Mouse (Mus musculus) kidney, embryonic 15.5 days (tissue): ENCODE results near the gene Pradc1. TPM values are rescaled to one million over a fixed set of nuclear protein-coding genes. Genes with fewer than 3 reads are reported as not detected.
A peak's percentile ranks its signal among the peaks of the same experiment; 100 is the strongest.

Experiments
- ATAC-seq: fragments of 200-750 bp; cut with Nextera tagmentation; replicated peaks from 2 replicates; pipeline ENCODE4 v1.8.0; 2017; ENCODE audit warnings: moderate TSS enrichment; ENCODE audit not compliant: low FRiP score
- H3K27ac ChIP-seq: fragments of 300-500 bp; sonication (generic); 2 replicates; pipeline ENCODE4 v1.5.1; 2015; ENCODE audit warnings: mild to moderate bottlenecking, inconsistent platforms
- H3K27me3 ChIP-seq: fragments of 300-500 bp; sonication (generic); 2 replicates; pipeline ENCODE4 v1.6.1; 2015; ENCODE audit warnings: inconsistent platforms
- H3K36me3 ChIP-seq: fragments of 300-500 bp; sonication (generic); 2 replicates; pipeline ENCODE4 v1.6.1; 2015; ENCODE audit warnings: inconsistent platforms
- H3K4me1 ChIP-seq: fragments of 300-500 bp; sonication (generic); 2 replicates; pipeline ENCODE4 v1.6.1; 2015; ENCODE audit warnings: inconsistent platforms
- H3K4me2 ChIP-seq: fragments of 300-500 bp; sonication (generic); 2 replicates; pipeline ENCODE4 v1.6.1; 2015; ENCODE audit warnings: moderate library complexity, mild to moderate bottlenecking, inconsistent platforms
- H3K4me3 ChIP-seq: fragments of 300-500 bp; sonication (generic); replicated peaks from 2 replicates; pipeline ENCODE4 v1.5.1; 2015; ENCODE audit warnings: mild to moderate bottlenecking, inconsistent platforms
- H3K9ac ChIP-seq: fragments of 300-500 bp; sonication (generic); 2 replicates; pipeline ENCODE4 v1.6.1; 2015; ENCODE audit warnings: mild to moderate bottlenecking, inconsistent platforms
- H3K9me3 ChIP-seq: fragments of 300-500 bp; sonication (generic); replicated peaks from 2 replicates; pipeline ENCODE4 v1.6.1; 2016; ENCODE audit warnings: inconsistent platforms
- WGBS: fragments of 180-500 bp; shearing (Covaris S2); methylation state at CpG from one replicate; pipeline ENCODE4 v1.1.7; 2015; ENCODE audit warnings: mixed read lengths; 5-methylcytosine and 5-hydroxymethylcytosine counted together
- polyA plus RNA-seq: library from polyadenylated mRNA; unstranded; fragments of >200 nt; fragmentation: Nextera tagmentation; extraction: Ambion mirVana; gene quantifications from 2 replicates; pipeline ENCODE4 v1.2.1, GENCODE M21; 2015

Gene Pradc1
- polyA plus RNA-seq, 1 experiment from 2014 or later, result 38.3 TPM

GRCm38 (mm10) chr6:85419150-85419549 lies 32.6 kb downstream of the Pradc1 start:
- H3K27ac ChIP-seq, result no peak overlapping the region
- H3K4me1 ChIP-seq, result peaks cover 7% of the 10 kb centered on the region; the same call in 1 of the 2 replicates
- WGBS, result 83% methylated on average over 2 of the region's 2 CpGs
- no peak overlapping the region for H3K4me3 ChIP-seq
- no peak overlapping the region for H3K9ac ChIP-seq
- ATAC-seq, result no peak
- H3K9me3 ChIP-seq, result no peaks in the 10 kb centered on the region
- H3K4me2 ChIP-seq, result no peak overlapping the region
- H3K36me3 ChIP-seq, result no peaks in the 10 kb centered on the region
- peaks cover 20% of the 10 kb centered on the region for H3K27me3 ChIP-seq

GRCm38 (mm10) chr6:85415829-85416228 lies 35.9 kb downstream of the Pradc1 start:
- Histone ChIP-seq H3K4me1 (no peaks in the 10 kb centered on the region), H3K27me3 (0 out of 2 replicates have a peak, but pooled peaks cover 6% of the 10 kb centered on the region), H3K27ac (no peak overlapping the region), H3K4me3 (no peak overlapping the region), H3K36me3 (no peaks in the 10 kb centered on the region), H3K4me2 (no peak overlapping the region), H3K9me3 (no peaks in the 10 kb centered on the region), H3K9ac (no peak overlapping the region)
- ATAC-seq, result no peak
- WGBS, result 56% methylated on average over 3 of the region's 3 CpGs

GRCm38 (mm10) chr6:85410771-85411273 lies 40.9 kb downstream of the Pradc1 start:
- Histone ChIP-seq H3K4me3 (peak overlapping the region; percentile 19; the same call in 1 of the 2 replicates), H3K27ac (no peak overlapping the region), H3K9me3 (no peaks in the 10 kb centered on the region), H3K4me2 (peak overlapping the region; percentile 40; the same call in 1 of the 2 replicates), H3K36me3 (no peaks in the 10 kb centered on the region), H3K4me1 (peaks cover 8% of the 10 kb centered on the region), H3K27me3 (peaks cover 53% of the 10 kb centered on the region), H3K9ac (no peak overlapping the region)
- WGBS, result 11% methylated on average over 13 of the region's 13 CpGs
- ATAC-seq, result peak; percentile 87

DNA sequence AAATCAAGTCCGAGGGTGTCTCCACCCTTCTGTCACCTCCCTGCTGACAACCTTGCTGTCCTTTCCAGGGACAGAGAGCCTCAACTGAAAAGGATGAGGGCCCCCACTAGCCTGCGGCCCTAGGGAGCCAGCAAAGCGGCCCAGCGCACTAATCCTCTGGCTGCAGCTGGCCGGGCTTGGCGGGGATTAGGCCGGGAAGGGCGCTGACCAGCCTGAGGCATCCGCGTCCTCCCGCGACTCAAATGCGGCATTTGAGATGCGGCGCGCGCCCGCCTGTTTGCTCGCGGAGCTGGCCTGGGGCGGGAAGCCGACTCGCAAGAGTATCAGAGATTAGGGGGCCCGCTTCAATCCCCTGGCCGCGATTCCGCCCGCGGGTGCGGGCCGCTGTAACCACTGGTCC lies 42.8 kb downstream of the Pradc1 start:
- H3K9ac ChIP-seq, result peak overlapping the region; percentile 38; the same call in 1 of the 2 replicates
- H3K4me3 ChIP-seq, result peak overlapping the region; percentile 32
- 2% methylated on average over 31 of the region's 31 CpGs for WGBS
- peak overlapping the region; percentile 50 for H3K4me2 ChIP-seq
- peaks cover 8% of the 10 kb centered on the region for H3K4me1 ChIP-seq
- H3K36me3 ChIP-seq, result no peaks in the 10 kb centered on the region
- ATAC-seq, result no peak
- H3K9me3 ChIP-seq, result no peaks in the 10 kb centered on the region
- H3K27ac ChIP-seq, result no peak overlapping the region
- H3K27me3 ChIP-seq, result peaks cover 51% of the 10 kb centered on the region

DNA sequence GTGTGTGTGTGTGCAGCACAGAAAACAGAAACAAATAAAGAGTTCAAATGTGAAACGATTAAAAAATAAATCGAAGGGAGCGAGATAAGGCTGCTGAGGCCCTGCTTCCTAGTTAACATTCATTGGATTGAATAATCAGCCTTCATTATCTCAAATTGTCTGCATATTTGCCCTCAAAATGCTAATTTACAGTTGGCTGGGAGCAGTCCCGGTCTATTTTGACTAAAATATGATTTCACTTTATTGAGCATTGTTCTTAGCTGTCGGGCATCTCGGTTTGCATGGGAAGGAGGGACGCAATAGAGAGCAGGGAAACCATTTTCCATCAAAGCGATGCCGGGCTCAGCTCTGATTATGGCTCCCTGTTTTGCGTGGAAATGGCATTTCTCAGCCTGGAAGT lies 48.7 kb downstream of the Pradc1 start:
- no peaks in the 10 kb centered on the region for H3K9me3 ChIP-seq

DNA sequence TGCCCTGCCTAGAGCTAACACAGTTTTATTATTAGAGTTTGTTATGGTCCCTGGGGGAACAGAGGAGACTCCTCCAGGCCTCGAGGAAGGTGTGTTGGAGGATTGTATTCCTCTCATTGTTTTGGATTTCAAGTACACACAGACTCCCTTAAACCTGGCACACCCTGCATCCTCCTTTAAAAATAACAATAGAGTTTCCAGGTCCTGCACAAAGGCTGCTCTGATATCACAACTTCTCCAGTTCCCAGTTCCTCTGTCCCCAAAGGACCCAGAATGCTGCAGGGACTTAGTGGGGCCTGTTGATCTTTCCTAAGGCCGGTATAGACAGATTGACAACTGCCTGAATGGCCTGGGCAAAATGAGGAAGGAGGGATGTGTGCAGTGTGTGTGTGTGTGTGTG lies 49.2 kb downstream of the Pradc1 start:
- Histone ChIP-seq H3K27ac (no peak overlapping the region), H3K36me3 (no peaks in the 10 kb centered on the region), H3K4me3 (no peak overlapping the region), H3K9ac (no peak overlapping the region), H3K4me2 (no peak overlapping the region), H3K27me3 (peaks cover 20% of the 10 kb centered on the region), H3K4me1 (0 out of 2 replicates have a peak, but pooled peaks cover 5% of the 10 kb centered on the region), H3K9me3 (no peaks in the 10 kb centered on the region)
- WGBS, result 29% methylated on average over 2 of the region's 2 CpGs
- ATAC-seq, result no peak

More for the DNA sequence above, 48.7 kb downstream of the Pradc1 start:
- H3K27ac ChIP-seq, result no peak overlapping the region
- no peak overlapping the region for H3K9ac ChIP-seq
- peaks cover 25% of the 10 kb centered on the region for H3K27me3 ChIP-seq
- H3K4me1 ChIP-seq, result 0 out of 2 replicates have a peak, but pooled peaks cover 5% of the 10 kb centered on the region
- H3K4me3 ChIP-seq, result no peak overlapping the region
- no peak overlapping the region for H3K4me2 ChIP-seq
- no peak for ATAC-seq
- no peaks in the 10 kb centered on the region for H3K36me3 ChIP-seq
- WGBS, result 78% methylated on average over 10 of the region's 10 CpGs

GRCm38 (mm10) chr6:85399715-85400114 lies 52.1 kb downstream of the Pradc1 start:
- 27% methylated on average over 5 of the region's 5 CpGs for WGBS
- Histone ChIP-seq H3K27me3 (0 out of 2 replicates have a peak, but pooled peaks cover 2% of the 10 kb centered on the region), H3K36me3 (no peaks in the 10 kb centered on the region), H3K9ac (no peak overlapping the region), H3K4me1 (0 out of 2 replicates have a peak, but pooled peaks cover 5% of the 10 kb centered on the region), H3K4me2 (no peak overlapping the region), H3K27ac (no peak overlapping the region), H3K4me3 (no peak overlapping the region), H3K9me3 (no peaks in the 10 kb centered on the region)
- peak; percentile 33; the same call in 1 of the 2 replicates for ATAC-seq

GRCm38 (mm10) chr6:85397165-85397564 lies 54.6 kb downstream of the Pradc1 start:
- Histone ChIP-seq H3K27ac (no peak overlapping the region), H3K36me3 (no peaks in the 10 kb centered on the region), H3K4me1 (0 out of 2 replicates have a peak, but pooled peaks cover 5% of the 10 kb centered on the region), H3K9me3 (no peaks in the 10 kb centered on the region), H3K27me3 (no peaks in the 10 kb centered on the region), H3K4me3 (no peak overlapping the region), H3K4me2 (no peak overlapping the region), H3K9ac (no peak overlapping the region)
- no peak for ATAC-seq
- WGBS, result 19% methylated on average over 1 of the region's 1 CpGs

Other genes with a start within 250 kb of the Pradc1 start
- gene Sfxn5, start 118.5 kb downstream of the Pradc1 start, polyA plus RNA-seq, result 12.4 and 12.9 TPM in 2 replicates
- 12.1 and 13.8 TPM in 2 replicates for gene Rab11fip5, start 77.3 kb downstream of the Pradc1 start, polyA plus RNA-seq
- not detected in 2 replicates for gene Noto, start 28.1 kb downstream of the Pradc1 start, polyA plus RNA-seq
- gene Smyd5, start 20.0 kb downstream of the Pradc1 start, polyA plus RNA-seq, result 69.3 and 75.1 TPM in 2 replicates
- gene Cct7, start 456 bp downstream of the Pradc1 start, polyA plus RNA-seq, result 543 and 552 TPM in 2 replicates
- 0.08 and 0.18 TPM in 2 replicates for gene Fbxo41, start 51.0 kb upstream of the Pradc1 start, polyA plus RNA-seq
- not detected in 2 replicates for gene Egr4, start 61.6 kb upstream of the Pradc1 start, polyA plus RNA-seq
- gene Alms1, start 135.6 kb upstream of the Pradc1 start, polyA plus RNA-seq, result 5.3 and 6.1 TPM in 2 replicates